Mouse (Mus musculus): Measurements from ENCODE around the gene Polr1e.
"Not testable (repeated sequence)": the region's sequence is repeated elsewhere in the genome, so short reads cannot be mapped to it uniquely, and the experiment has no call there.

The Polr1e gene

DNA sequence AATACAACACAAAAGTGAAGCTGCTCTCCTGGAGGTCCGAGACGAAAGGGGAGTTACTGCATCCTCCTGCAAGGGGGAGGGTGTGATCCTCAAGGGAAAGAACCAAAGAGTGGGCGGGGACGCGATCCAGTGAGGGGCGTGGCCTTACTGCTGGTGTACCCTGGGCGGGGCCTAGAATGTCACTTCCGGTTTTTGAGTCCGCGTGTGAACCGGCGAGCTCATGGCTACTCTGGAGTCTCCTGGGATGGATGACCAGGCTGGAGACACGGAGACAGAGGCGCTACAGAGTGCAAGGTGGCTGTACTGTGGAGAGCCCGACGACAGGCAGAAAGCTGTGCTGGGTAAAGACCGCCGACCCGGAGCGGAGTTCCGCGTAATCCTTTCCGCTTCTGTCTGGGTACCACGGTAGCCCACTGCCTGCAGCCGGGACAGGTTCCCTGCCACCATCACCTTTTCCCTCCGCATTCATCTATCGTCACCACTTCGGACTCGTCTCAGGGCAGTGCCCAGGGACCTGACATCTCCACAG is at the start of gene Polr1e:
Gene Polr1e (plus strand): TSS at position 132 of the 529 bp plus-strand sequence.
- peak; percentile 99 for DNase-seq (ENCODE audit: low spot score)

DNA sequence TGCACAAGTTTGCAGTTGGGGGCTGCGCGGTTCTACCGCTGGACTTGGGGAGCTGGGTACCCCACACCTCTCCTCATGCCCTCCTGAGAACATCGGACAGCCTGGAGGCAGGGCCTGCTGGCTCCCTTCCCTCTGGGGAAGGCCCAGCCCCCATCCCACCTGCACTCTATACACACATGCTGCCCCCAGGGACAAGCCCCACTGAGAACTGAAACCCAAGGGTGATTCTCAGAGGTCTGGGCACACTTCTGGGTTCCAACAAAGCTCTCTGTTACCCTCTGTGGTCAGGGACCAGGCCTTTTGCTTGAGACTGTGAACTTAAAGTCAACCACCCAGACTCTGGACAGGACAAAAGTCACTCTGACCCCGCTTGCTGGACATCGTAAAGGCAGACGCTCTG is 48.3 kb upstream of the Polr1e start:
- DNase-seq (ENCODE audit: low spot score), result no peak

- peak; percentile 90 for DNase-seq (ENCODE audit: low spot score)
These were observed 47.7 kb upstream of the Polr1e start for GRCm38 (mm10) chr4:44970612-44971110.

GRCm38 (mm10) chr4:44973450-44973849 is 44.9 kb upstream of the Polr1e start:
- peak; percentile 94 for DNase-seq (ENCODE audit: low spot score)

- no peak for DNase-seq (ENCODE audit: low spot score)
These were observed 44.5 kb upstream of the Polr1e start for GRCm38 (mm10) chr4:44973871-44974270.

DNA sequence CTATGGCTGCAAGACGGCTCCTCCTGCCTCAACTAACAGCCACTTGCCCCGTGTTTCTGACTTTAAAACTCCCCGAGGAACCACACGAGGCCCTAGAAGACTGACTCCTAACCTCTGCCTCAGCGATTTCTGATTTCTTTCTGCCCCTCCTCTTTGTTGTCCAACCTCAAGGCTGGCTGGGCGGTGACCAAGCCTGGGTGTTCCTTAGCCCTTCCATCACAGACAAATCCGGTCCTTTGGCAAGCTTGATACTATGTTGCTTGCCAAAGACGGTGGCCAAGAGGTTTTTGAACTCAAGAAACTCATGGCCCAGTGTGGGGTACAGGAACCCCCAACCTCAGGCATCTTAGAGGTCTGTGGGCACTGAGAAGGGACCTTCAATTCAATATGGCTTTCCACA is 44.1 kb upstream of the Polr1e start:
- no peak for DNase-seq (ENCODE audit: low spot score)

DNA sequence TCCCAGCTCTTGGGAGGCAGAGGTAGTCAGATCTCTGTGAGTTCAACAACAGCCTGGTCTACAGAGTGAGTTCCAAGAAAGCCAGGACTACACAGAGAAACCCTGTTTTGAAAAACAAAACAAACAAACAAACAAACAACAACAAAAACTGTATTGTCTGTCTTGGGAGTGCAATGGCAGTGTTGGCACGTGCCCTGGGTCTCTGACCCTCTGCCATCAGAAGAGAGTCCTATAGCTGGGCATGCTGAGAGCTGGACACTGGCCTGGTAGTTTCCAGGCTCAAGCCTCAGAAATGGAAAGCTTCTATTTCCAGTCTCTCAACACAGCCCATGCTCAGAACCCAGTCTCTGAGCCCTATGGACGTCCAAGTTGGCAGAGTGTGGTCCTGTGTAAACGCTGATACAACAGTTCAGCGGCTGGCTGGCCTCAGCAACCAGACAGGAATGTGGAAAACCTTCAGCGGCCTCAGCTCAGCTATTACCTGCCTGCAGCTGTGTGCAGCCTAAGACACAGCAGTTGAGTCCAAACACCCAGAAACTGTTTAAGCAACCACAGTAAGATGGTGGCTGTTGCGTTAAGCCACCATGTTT is 42.3 kb upstream of the Polr1e start:
- no peak for DNase-seq (ENCODE audit: low spot score)

DNA sequence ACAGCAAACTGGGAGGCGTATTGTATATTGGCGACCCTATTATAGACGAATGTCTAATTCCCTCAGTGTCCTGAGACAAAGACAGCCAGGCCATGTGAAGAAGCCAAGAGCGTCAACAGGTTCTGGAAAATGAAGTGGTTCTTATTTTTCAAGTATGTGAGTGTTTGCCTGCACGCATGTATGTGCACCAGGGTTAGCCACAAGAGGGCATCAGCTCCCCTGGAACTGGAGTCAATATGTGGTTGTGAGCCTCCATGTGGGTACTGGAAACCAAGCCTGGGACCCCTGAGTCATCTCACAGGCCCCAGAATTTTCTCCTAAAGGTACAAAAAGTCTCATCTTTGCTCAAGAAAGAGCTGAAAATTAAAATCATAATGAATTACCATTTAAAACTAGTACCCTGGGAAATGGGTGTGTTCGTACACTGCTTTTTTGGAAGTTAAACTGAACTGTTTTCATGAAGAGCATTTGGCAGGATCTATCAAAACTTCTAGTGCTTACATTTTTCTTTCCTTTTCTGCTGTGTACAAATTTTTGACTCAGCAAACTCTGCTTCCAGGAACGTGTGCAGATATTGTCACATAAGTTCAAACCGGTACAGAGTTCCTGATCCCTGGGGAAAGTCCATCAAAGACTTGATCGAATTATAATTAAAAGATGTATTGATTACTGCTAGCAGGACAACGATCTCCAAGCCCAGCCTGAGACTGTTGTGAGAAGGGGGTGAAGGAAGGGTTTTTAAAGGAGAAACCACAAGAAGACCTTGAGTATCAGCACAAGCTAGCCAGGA is 41.3 kb upstream of the Polr1e start:
- DNase-seq (ENCODE audit: low spot score), result no peak

- no peak for DNase-seq (ENCODE audit: low spot score)
These were observed 40.2 kb upstream of the Polr1e start for GRCm38 (mm10) chr4:44978175-44978574.

GRCm38 (mm10) chr4:44979794-44980338 is 38.5 kb upstream of the Polr1e start:
- DNase-seq (ENCODE audit: low spot score), result no peak

GRCm38 (mm10) chr4:44981280-44981973 is 37.0 kb upstream of the Polr1e start, which contains the start of gene Grhpr:
Gene Grhpr, plus strand, starts transcription at chr4:44981395.
- peak; percentile 88 for DNase-seq (ENCODE audit: low spot score)

DNA sequence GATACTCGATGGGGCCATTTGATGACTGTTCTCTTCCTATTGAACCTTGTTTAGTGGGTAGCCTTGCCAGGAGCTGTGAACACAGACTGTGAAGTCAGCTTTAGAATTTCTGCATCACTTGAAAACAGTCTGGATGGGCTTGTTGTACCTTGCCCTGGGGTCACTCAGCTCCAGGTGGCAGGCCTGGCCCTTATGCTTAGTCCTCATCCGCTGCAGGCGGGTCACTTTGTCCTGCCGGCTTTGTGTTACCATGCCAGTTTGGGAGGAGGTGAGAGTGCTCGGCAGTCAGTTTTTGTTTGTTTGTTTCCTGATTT is 36.5 kb upstream of the Polr1e start:
- no peak for DNase-seq (ENCODE audit: low spot score)

- no peak for DNase-seq (ENCODE audit: low spot score)
These were observed 35.8 kb upstream of the Polr1e start for GRCm38 (mm10) chr4:44982440-44983130.

DNA sequence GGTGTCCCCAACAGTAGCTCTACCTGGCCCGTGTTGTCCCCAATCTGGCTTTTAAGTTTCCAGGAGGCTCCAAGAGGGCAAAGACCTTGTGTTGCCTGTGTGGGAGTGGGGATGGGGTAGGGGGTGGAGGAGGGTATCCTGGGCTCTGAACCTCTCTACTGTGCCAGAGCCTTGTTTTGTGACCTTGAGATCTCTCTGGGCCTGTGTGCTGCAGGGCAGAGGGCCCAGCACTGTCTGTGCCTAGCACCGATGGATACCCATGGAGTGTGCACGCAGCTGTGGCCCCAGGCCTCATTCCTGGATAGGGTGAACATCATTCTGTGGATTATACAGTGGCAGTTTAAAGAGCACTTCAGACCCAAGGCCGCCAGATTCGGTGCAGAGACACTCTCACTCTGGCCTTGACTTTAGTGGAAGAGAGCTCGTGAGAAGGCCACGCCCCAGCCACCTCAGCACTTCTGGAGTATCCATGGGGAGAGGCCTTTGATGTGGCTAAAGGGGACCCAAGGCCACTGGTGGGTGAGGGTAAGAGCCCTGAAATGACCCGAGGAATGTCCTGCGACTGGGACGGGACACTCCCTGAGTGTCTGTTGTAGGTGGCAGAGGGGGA is 35.1 kb upstream of the Polr1e start:
- no peak for DNase-seq (ENCODE audit: low spot score)

GRCm38 (mm10) chr4:44990560-44990959 is 27.8 kb upstream of the Polr1e start:
- DNase-seq (ENCODE audit: low spot score), result no peak

GRCm38 (mm10) chr4:44992330-44992729 is 26.1 kb upstream of the Polr1e start:
- not testable (repeated sequence) for DNase-seq (ENCODE audit: low spot score)

- not testable (repeated sequence) for DNase-seq (ENCODE audit: low spot score)
These were observed 25.2 kb upstream of the Polr1e start for GRCm38 (mm10) chr4:44993179-44993578.

GRCm38 (mm10) chr4:44993847-44994246 is 24.5 kb upstream of the Polr1e start:
- no peak for DNase-seq (ENCODE audit: low spot score)

- DNase-seq (ENCODE audit: low spot score), result no peak
These were observed 23.6 kb upstream of the Polr1e start for GRCm38 (mm10) chr4:44994776-44995175.

DNA sequence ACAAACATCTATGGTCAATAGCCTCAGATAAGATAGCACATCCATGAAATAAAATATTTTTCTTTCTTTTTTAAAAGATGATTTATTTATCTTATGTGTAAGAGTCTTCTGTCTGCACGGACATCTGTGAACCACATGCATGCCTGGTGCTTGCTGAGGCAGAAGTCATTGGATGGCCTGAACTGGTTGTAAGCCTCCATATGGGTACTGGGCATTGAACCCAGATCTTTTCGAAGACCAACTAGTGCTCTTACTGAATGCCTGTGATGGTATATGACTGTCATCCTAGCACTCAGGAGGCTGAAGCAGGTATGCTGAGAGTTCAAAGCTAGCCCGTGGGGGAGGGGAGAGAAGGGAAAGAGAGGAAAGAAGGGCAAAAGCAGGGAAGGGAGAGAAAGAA is 20.3 kb upstream of the Polr1e start:
- DNase-seq (ENCODE audit: low spot score), result no peak

GRCm38 (mm10) chr4:45000001-45000400 is 18.4 kb upstream of the Polr1e start:
- no peak for DNase-seq (ENCODE audit: low spot score)

All from embryo, embryonic 10.5 days (tissue).